Mouse (Mus musculus) embryonic stem cell, embryonic (primary cell): ENCODE data around the gene Cc2d1b.

Experiments used
- CTCF ChIA-PET, 4 experiments: fragments of 300-600 bp in 2 of 4; fragments of 350-600 bp in 2 of 4; sonication (Branson Sonifier 250); formaldehyde crosslinking; loops; one replicate each; lab custom pipeline; 2022; ENCODE audit warnings: inconsistent platforms in 2 of 4; lab: Charles Lee
- POLR2A ChIA-PET, 4 experiments: fragments of 300-600 bp in 2 of 4; fragments of 350-600 bp in 2 of 4; sonication (Branson Sonifier 250); formaldehyde crosslinking; loops; one replicate each; lab custom pipeline; 2022; ENCODE audit warnings: antibody characterized with exemption in 4 of 4, inconsistent platforms in 1 of 4; lab: Charles Lee

The Cc2d1b gene

GRCm38 (mm10) chr4:108619587-108620341 lies at the start of gene Cc2d1b:
TSS of gene Cc2d1b (plus strand) at chr4:108619940.
- POLR2A ChIA-PET, result interaction anchor here (0.5 to 11.9 kb wide), 89 partner anchors 8 to 816 kb away, joined by 3 to 102 read pairs (median 4); partner anchors contain the start of genes Orc1 (in 4 of the 4), Prpf38a (in 4 of the 4), Btf3l4 (in 3 of the 4) and Coa7 (in 3 of the 4)

GRCm38 (mm10) chr4:108572644-108573043 lies 47.1 kb upstream of the Cc2d1b start:
- POLR2A ChIA-PET, result interaction anchor here in 1 of 4 experiments (0.5 to 5.3 kb wide), 7 partner anchors 8 to 683 kb away, joined by 3 to 32 read pairs (median 4); partner anchors contain the start of genes 0610037L13Rik, Cc2d1b, Orc1 and Prpf38a
- CTCF ChIA-PET, result interaction anchor here in 1 of 4 experiments (0.5 kb wide), 1 partner anchor 23 kb away, joined by 3 read pairs; no protein-coding TSS in a partner anchor

More at GRCm38 (mm10) chr4:108619587-108620341, at the start of gene Cc2d1b:
- CTCF ChIA-PET, result interaction anchor here in 1 of 4 experiments (1.0 to 1.4 kb wide), 4 partner anchors 10 to 1166 kb away, joined by 3 to 5 read pairs (median 3); partner anchors contain the start of gene Zfyve9

GRCm38 (mm10) chr4:108578840-108579742 lies 40.6 kb upstream of the Cc2d1b start, which contains the start of the genes Prpf38a and Orc1:
TSS of gene Prpf38a (minus strand) at chr4:108579336.
TSS of gene Orc1 (plus strand) at chr4:108579423.
- CTCF ChIA-PET, result interaction anchor here in 2 of 4 experiments (0.6 to 1.1 kb wide), 4 partner anchors 45 to 1126 kb away, joined by 3 to 4 read pairs (median 3); no protein-coding TSS in a partner anchor
- POLR2A ChIA-PET, result interaction anchor here (0.5 to 8.1 kb wide), 107 partner anchors 8 to 1401 kb away, joined by 3 to 106 read pairs (median 4); partner anchors contain the start of genes Cc2d1b (in 4 of the 4), 0610037L13Rik (in 2 of the 4), Btf3l4 (in 2 of the 4) and Coa7 (in 2 of the 4)

- CTCF ChIA-PET, result interaction anchor here in 2 of 4 experiments (0.7 to 1.1 kb wide), 3 partner anchors 84 to 1127 kb away, joined by 3 read pairs; no protein-coding TSS in a partner anchor
- POLR2A ChIA-PET, result interaction anchor here (0.6 to 8.1 kb wide), 99 partner anchors 9 to 1402 kb away, joined by 3 to 106 read pairs (median 5); partner anchors contain the start of genes Cc2d1b (in 4 of the 4), 0610037L13Rik (in 2 of the 4), Btf3l4 (in 2 of the 4) and Coa7 (in 2 of the 4)
These were observed 39.9 kb upstream of the Cc2d1b start for GRCm38 (mm10) chr4:108579743-108580411.

GRCm38 (mm10) chr4:108593376-108593775 lies 26.4 kb upstream of the Cc2d1b start:
- ChIA-PET CTCF (interaction anchor here in 1 of 4 experiments (0.5 kb wide), 1 partner anchor 10 kb away, joined by 3 read pairs; no protein-coding TSS in a partner anchor), POLR2A (interaction anchor here in 2 of 4 experiments (2.0 to 10.6 kb wide), 3 partner anchors 10 to 26 kb away, joined by 9 to 106 read pairs (median 11); partner anchors contain the start of genes Cc2d1b (in 1 of the 2), Orc1 (in 1 of the 2) and Prpf38a (in 1 of the 2))

GRCm38 (mm10) chr4:108595785-108596184 lies 24.0 kb upstream of the Cc2d1b start:
- POLR2A ChIA-PET, result interaction anchor here in 2 of 4 experiments (0.6 to 10.6 kb wide), 5 partner anchors 10 to 33 kb away, joined by 3 to 106 read pairs (median 3); partner anchors contain the start of genes Orc1 (in 1 of the 2) and Prpf38a (in 1 of the 2)

GRCm38 (mm10) chr4:108598306-108598705 lies 21.4 kb upstream of the Cc2d1b start:
- CTCF ChIA-PET, result no interaction called here
- POLR2A ChIA-PET, result interaction anchor here in 2 of 4 experiments (1.5 to 4.3 kb wide), 8 partner anchors 8 to 36 kb away, joined by 4 to 15 read pairs (median 7); partner anchors contain the start of genes Cc2d1b (in 1 of the 2), Orc1 (in 1 of the 2) and Prpf38a (in 1 of the 2)

More at GRCm38 (mm10) chr4:108595785-108596184, 24.0 kb upstream of the Cc2d1b start:
- CTCF ChIA-PET, result interaction anchor here in 1 of 4 experiments (0.6 kb wide), 1 partner anchor 23 kb away, joined by 3 read pairs; no protein-coding TSS in a partner anchor

GRCm38 (mm10) chr4:108601870-108602269 lies 17.9 kb upstream of the Cc2d1b start:
- ChIA-PET CTCF (interaction anchor here in 1 of 4 experiments (0.6 kb wide), 2 partner anchors 166 to 1239 kb away, joined by 6 read pairs; no protein-coding TSS in a partner anchor), POLR2A (interaction anchor here in 2 of 4 experiments (1.2 to 9.0 kb wide), 7 partner anchors 8 to 26 kb away, joined by 4 to 102 read pairs (median 11); partner anchors contain the start of genes Orc1 (in 2 of the 2), Prpf38a (in 2 of the 2) and Cc2d1b (in 1 of the 2))

GRCm38 (mm10) chr4:108608651-108609050 lies 11.1 kb upstream of the Cc2d1b start:
- ChIA-PET POLR2A (interaction anchor here in 3 of 4 experiments (0.6 to 4.5 kb wide), 12 partner anchors 8 to 200 kb away, joined by 3 to 29 read pairs (median 5); partner anchors contain the start of genes Cc2d1b (in 2 of the 3), Orc1 (in 2 of the 3) and Prpf38a (in 2 of the 3)), CTCF (no interaction called here)

- POLR2A ChIA-PET, result interaction anchor here in 2 of 4 experiments (1.0 to 11.9 kb wide), 8 partner anchors 8 to 436 kb away, joined by 3 to 102 read pairs (median 8); partner anchors contain the start of genes Cc2d1b (in 2 of the 2), Orc1 (in 1 of the 2) and Prpf38a (in 1 of the 2)
- CTCF ChIA-PET, result interaction anchor here in 1 of 4 experiments (0.5 kb wide), 1 partner anchor 274 kb away, joined by 6 read pairs; no protein-coding TSS in a partner anchor
These were observed 8.8 kb upstream of the Cc2d1b start for GRCm38 (mm10) chr4:108610935-108611334.

GRCm38 (mm10) chr4:108618586-108618985 lies 1.2 kb upstream of the Cc2d1b start:
- POLR2A ChIA-PET, result interaction anchor here (0.6 to 11.9 kb wide), 29 partner anchors 8 to 445 kb away, joined by 3 to 102 read pairs (median 11); partner anchors contain the start of genes Btf3l4 (in 2 of the 4), Orc1 (in 2 of the 4), Prpf38a (in 2 of the 4) and Coa7 (in 1 of the 4)
- CTCF ChIA-PET, result interaction anchor here in 1 of 4 experiments (1.0 kb wide), 1 partner anchor 1165 kb away, joined by 3 read pairs; no protein-coding TSS in a partner anchor

GRCm38 (mm10) chr4:108619165-108619564 lies 575 bp upstream of the Cc2d1b start:
- ChIA-PET POLR2A (interaction anchor here (0.6 to 11.9 kb wide), 77 partner anchors 9 to 816 kb away, joined by 3 to 102 read pairs (median 5); partner anchors contain the start of genes Orc1 (in 4 of the 4), Prpf38a (in 4 of the 4), Btf3l4 (in 3 of the 4) and Coa7 (in 3 of the 4)), CTCF (interaction anchor here in 1 of 4 experiments (1.0 to 1.4 kb wide), 4 partner anchors 11 to 1165 kb away, joined by 3 to 5 read pairs (median 3); partner anchors contain the start of gene Zfyve9)

GRCm38 (mm10) chr4:108620536-108620935 lies 796 bp downstream of the Cc2d1b start:
- POLR2A ChIA-PET, result interaction anchor here (0.5 to 11.9 kb wide), 35 partner anchors 10 to 817 kb away, joined by 3 to 102 read pairs (median 9); partner anchors contain the start of genes Orc1 (in 3 of the 4), Prpf38a (in 3 of the 4), Btf3l4 (in 2 of the 4) and 0610037L13Rik (in 1 of the 4)
- CTCF ChIA-PET, result interaction anchor here in 2 of 4 experiments (1.2 kb wide), 2 partner anchors 160 to 281 kb away, joined by 3 to 5 read pairs; partner anchors contain the start of gene Zfyve9 (in 1 of the 2)

GRCm38 (mm10) chr4:108621504-108621903 lies 1.8 kb downstream of the Cc2d1b start:
- ChIA-PET POLR2A (interaction anchor here in 2 of 4 experiments (0.6 to 11.9 kb wide), 17 partner anchors 10 to 321 kb away, joined by 3 to 102 read pairs (median 10); partner anchors contain the start of genes Btf3l4 (in 1 of the 2), Orc1 (in 1 of the 2), Prpf38a (in 1 of the 2) and Tut4 (in 1 of the 2)), CTCF (interaction anchor here (0.5 to 1.6 kb wide), 6 partner anchors 9 to 282 kb away, joined by 3 to 5 read pairs (median 3); no protein-coding TSS in a partner anchor)
